Mouse (Mus musculus): Measurements from ENCODE around the gene Abhd6.

Abhd6 gene

GRCm38 (mm10) chr14:8002432-8003092, at the start of gene Abhd6:
Gene Abhd6 (plus strand): TSS chr14:8002902.
- peak; percentile 90 for DNase-seq

GRCm38 (mm10) chr14:7954071-7954471, 48.6 kb upstream of the Abhd6 start:
- no peak for DNase-seq

GRCm38 (mm10) chr14:7956427-7956826, 46.3 kb upstream of the Abhd6 start:
- no peak for DNase-seq

DNA sequence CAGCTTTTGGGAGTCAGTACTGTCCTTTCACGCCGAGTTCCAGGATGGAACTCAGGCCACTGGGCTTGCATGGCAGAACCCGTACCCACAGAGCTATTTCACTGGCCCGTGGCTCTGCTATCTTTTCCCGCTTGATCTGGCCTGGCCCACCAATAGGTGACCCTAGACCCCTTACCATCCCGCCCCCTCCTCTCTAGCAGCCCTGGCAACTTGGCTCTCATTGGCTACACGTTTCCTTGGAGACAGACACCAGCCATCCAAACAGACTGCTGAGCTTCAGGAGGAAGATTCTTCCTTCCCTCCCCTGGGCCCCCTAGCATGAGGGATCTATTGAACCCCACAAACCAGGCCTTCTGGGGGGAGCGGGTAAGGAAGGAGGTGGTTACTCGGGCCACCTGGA, 45.7 kb upstream of the Abhd6 start, which contains the start of gene Gm45521:
TSS of gene Gm45521 (plus strand) at position 240 of the 400 bp plus-strand sequence.
- DNase-seq: no peak

GRCm38 (mm10) chr14:7960616-7961015, 42.1 kb upstream of the Abhd6 start:
- peak; percentile 37 for DNase-seq

DNA sequence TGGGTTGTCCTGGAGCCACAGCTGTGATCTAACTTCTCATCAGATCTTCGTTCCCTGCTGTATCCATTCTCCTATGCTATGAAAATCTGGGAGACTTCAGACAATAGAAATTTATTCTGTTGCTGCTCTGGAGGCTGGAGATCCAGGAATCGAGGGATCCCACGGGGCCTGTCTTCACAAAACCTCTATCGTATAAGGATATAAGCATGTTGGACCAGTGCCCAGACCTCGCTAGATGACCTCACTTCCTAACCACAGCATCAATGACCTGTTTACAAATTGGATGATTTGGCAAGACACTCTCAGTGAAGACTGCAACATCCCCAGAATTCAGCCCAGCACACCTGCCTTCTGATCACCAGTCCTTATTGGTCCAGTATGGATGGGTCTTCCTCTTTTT, 41.0 kb upstream of the Abhd6 start:
- no peak for DNase-seq

- no peak for DNase-seq
Measured at GRCm38 (mm10) chr14:7962626-7963025, 40.1 kb upstream of the Abhd6 start.

DNA sequence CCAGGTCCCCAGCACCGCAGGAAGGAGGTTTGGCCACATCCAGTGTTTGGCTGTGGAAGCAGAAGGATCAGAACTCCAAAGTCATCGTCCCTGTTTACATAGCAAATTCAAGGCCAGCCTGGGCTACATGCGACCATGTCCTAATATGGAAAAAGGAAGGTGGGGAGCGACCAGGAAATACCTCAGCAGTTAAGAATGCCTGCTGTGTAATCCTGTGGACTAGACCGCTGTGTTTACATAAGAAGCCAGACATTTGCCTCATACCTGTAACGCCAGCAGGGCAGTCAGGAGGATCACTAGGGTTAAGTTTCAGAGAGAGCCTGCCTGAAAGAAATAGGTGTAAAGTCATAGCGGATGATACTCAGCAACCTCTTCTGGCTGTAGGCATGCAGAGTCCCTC, 39.5 kb upstream of the Abhd6 start:
- DNase-seq: no peak

DNA sequence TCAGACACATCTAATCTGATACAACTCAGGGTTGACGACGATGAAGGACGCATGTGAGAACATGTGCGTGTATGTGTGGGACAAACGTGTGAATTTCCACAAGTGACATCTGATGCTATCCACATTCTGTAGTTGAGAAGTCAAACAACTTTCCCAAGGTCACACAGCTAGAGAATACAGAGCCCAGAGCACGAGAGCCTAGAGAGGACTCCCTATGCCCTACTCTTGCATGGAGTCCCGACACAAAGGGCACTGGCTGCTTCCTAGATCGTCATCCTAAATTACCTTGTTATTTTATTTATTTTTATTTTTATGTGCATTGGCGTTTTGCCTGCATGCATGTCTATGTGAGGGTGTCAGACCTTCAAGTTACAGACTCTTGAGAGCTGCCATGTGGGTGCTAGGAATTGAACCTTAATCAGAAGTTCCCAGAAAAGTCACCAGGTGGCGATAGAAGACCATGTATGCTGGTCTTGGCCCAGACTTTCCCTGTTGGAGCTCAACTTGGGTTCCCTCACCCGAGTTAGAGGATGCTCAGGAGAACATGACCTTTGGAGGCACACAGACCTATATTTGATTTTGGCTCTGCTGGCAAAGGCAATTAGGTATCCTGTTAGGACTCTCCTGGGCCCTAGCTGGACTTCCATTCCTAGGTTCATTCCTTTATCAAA, 38.3 kb upstream of the Abhd6 start:
- peak; percentile 79 for DNase-seq

- DNase-seq: no peak
Measured at GRCm38 (mm10) chr14:7971889-7972493, 30.7 kb upstream of the Abhd6 start.

DNA sequence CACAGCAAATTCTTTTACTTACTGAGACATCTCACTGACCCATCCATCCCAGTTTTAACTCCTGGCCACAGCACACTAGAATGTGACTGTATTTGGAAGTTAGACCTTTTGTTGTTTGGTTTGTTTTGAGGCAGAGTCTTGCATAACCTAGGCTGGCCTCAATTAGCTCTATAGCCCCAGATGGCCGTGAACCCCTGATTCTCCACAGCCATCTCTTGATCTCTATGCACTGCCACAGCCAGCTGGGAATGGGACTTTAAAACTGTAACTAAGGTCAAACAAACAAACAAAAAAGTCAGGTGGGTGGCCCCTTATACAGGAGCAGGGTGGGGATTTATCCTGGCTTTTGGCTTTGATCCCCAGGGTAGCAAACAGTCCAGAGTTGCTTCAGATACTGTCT, 28.1 kb upstream of the Abhd6 start:
- DNase-seq: no peak

GRCm38 (mm10) chr14:7975177-7975576, 27.5 kb upstream of the Abhd6 start:
- DNase-seq: no peak

- no peak for DNase-seq
Measured at GRCm38 (mm10) chr14:7977471-7977870, 25.2 kb upstream of the Abhd6 start.

- no peak for DNase-seq
Measured at GRCm38 (mm10) chr14:7978183-7978582, 24.5 kb upstream of the Abhd6 start.

- no peak for DNase-seq
Measured at GRCm38 (mm10) chr14:7981226-7981625, 21.5 kb upstream of the Abhd6 start.

DNA sequence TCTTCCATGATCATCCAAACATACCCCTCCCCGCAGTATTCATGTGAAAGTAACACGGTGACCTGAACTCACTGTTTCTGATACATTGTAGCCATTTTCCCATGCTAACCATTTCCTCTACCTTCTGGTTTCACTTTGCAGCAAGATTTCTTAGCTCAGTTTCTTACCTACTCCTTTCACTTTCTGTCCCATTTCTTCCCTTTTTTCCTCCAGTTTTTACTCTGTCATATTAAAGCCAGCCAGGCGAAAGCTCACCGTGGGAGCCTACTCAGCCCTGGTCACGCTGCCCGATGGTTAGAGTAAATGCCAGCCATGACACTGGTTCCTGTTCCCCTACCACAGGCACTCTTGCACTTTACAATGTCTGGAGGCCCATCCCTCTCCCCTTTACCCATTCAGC, 15.8 kb upstream of the Abhd6 start:
- DNase-seq: no peak

GRCm38 (mm10) chr14:7989371-7989770, 13.3 kb upstream of the Abhd6 start:
- DNase-seq: no peak

DNA sequence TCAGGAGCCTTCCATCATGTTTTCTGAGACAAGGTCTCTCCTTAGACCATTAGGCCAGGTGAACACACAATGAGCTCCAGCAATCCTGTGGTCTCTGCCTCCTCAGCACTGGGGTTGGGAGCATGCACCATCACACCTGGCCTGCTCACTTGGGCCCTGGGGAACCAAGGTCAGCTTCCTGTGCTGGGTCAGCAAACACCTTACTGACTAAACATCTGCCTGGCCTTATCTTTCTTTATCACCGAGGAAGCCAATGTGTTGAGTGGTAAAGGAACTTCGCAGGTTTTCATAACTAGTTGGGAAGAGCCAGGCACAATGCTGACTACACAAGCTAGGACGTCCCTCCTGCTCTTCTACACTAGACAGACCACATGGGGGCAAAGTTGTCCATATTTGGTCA, 12.7 kb upstream of the Abhd6 start:
- DNase-seq: no peak

DNA sequence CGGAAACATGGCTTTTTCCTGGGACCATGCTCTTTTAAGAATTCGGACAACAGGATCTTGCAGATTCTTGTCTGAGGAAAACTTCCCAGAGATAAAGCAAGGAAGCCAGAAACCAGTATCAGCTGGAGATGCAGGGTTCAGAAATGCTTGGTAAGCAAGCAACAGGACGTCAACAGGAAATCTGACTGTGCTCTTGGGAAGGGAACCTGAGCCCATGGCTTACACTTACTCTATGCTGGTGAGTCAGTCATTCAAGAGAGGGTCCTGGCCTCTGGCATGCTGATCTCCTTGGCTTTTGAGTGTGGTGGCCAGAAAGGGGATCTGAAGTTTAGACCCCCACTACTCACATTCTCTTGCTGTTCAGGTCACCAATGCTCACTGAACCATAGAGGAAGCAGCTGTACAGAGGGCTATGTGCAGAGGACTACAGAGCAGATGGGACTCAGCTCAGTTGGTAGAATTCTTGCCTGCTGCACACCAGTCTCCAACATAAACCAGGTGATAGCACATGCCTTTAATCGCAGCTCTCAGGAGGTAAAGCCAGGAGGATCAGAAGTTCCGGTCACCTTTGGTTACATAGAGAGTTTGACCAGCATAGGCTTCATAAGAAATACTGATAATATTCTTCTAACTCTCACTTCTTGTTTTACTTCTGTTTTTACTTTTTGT, 11.5 kb upstream of the Abhd6 start:
- DNase-seq: no peak

- DNase-seq: no peak
Measured at GRCm38 (mm10) chr14:7992158-7992557, 10.5 kb upstream of the Abhd6 start.

GRCm38 (mm10) chr14:7994271-7994767, 8.4 kb upstream of the Abhd6 start, which contains the start of gene Dnase1l3:
Gene Dnase1l3 (minus strand): TSS chr14:7994573.
- no peak for DNase-seq

DNA sequence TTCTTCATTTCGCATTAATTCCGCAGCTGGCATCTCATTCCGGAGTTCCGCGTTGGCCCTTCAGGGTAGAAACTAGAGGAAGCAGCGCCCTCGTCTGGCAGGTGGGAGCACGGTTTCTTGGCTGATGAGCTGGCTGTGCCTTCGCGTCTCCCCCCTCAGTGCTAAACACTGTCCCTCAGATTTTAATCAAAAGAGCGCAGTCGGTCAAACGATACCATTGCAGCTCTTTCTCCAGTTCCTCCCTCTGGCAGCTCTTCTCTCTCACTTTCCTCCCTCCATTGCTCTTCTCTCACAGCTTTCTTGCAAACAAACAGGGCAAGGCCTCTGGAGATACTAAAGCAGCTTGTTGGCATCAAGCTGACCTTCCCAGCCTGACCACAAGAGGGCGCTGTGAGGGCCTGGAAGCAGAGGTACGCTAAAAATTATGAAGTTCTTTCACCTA, 5.4 kb upstream of the Abhd6 start:
- peak; percentile 92 for DNase-seq

- DNase-seq: no peak
Measured at GRCm38 (mm10) chr14:7999030-7999429, 3.7 kb upstream of the Abhd6 start.
